Mouse (Mus musculus): ENCODE results near the gene Foxd4. TPM values are rescaled to one million over a fixed set of nuclear protein-coding genes. Genes with fewer than 3 reads are reported as not detected.
A peak's percentile ranks its signal among the peaks of the same experiment; 100 is the strongest.

Gene Foxd4
- polyA plus RNA-seq, 2 experiments, result 0.51 to 0.59 TPM

DNA sequence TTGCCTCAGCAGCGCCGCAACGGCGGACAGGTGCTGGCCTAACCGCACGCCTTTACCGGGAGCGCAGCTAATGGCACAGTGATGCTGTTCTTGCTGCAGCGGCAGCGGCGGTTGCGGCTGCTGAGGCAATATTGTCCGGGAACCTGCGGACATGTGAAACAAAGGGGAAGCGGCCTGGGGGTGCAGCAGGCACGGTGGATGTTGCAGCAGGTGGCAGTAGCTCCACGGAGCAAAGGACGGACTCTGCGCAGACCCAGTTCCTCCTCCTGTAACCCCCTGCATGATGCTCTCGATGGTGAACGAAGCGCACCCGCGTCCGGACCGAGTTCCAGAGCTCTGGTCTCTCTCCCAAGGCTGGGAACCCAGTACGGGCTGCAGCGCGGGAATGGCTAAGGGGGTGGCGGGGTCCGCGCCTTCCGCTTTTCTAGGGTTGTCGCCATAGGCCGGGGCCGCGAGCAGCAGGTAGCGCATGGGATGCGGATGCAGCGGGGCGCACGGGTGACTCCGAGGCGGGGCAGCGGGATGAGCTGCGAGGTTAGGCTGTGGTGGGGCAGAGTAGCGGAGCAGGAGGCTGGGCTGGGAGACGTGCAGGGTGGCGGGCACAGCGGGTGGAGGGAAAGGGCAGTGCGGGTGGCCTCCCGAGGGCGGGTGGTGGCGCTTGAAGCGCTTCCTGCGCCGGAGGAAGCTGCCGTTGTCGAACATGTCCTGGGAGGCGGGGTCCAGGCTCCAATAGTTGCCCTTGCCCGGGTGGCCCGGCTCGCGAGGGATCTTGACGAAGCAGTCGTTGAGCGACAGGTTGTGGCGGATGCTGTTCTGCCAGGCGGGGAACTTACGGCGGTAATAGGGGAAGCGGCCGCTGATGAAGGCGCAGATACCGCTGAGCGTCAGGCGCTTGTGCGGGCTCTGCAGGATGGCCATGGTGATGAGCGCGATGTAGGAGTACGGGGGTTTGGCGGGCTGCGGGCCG is 1.1 kb downstream of the Foxd4 start:
- H3K9me3 ChIP-seq (ENCODE audit: control insufficient read depth, low read length), result no peaks in the 10 kb centered on the region
- no peak for DNase-seq (ENCODE audit: low spot score)
- H3K27me3 ChIP-seq (ENCODE audit: control insufficient read depth, insufficient read depth, low read length), result peaks cover 88% of the 10 kb centered on the region
- no peak for TF ChIP-seq POLR2A (IDR thresholded peaks at IDR 0.05; ENCODE audit: borderline replicate concordance, extremely low read depth, insufficient read depth, insufficient read length)
- peak overlapping the region; percentile 34 for H3K9ac ChIP-seq (ENCODE audit: low read depth, low read length, severe bottlenecking)
- H3K4me3 ChIP-seq (replicated peaks; ENCODE audit: low read length), result peak overlapping the region; percentile 37
- peak overlapping the region; percentile 64 for H3K4me2 ChIP-seq (replicated peaks; ENCODE audit: low read depth, low read length, severe bottlenecking)
- H3K4me1 ChIP-seq (ENCODE audit: control insufficient read depth, insufficient read depth, low read length), result peaks cover 12% of the 10 kb centered on the region
- no peaks in the 10 kb centered on the region for H3K36me3 ChIP-seq (ENCODE audit: control insufficient read depth, insufficient read depth, low read length)
- no peak overlapping the region for H3K27ac ChIP-seq (replicated peaks; ENCODE audit: low read depth, low read length)
- ATAC-seq (ENCODE audit: low FRiP score, low read depth), result peak; percentile 41; the same call in 1 of the 2 replicates
- under 1% methylated on average over 80 of the region's 84 CpGs for WGBS

DNA sequence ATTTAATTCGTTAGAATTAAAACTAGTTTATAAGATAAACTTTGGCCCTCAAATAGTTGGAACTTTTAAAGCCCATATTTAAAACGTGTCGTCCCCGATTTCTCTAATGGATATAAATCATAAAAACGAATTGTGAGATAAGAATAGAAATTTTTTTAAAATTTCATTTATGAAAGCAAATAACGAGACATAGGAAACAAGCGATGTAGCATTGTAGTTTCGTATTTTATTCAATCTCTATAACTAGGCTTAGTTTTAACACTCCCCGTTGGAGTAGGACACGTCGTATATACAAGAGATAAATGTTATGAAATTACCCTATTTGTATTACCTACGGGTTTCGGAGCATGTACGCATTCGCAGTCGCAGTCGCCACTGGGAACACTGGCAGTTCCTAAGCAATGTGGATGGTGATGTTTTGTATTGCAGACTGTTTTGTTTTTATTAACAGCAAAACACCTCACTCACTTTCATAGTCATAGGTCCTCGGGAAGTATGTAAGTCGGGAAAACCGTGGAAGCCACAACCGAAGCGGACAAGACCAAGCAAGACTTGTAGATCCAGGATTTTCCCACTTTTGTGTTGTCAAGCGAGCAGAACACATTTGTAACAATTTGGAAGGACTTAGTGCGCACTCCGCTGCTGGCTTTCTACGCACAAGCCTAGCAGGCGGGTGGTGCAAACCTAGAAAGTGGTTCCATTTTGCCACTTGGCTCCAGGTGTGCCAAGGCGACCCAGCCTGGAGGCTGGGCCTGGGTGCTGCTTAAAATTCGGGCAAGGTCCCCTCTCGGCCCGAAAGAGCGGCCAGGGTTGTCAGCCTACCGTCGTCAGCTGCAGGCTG is 2.0 kb downstream of the Foxd4 start:
- H3K9me3 ChIP-seq (ENCODE audit: control insufficient read depth, low read length), result no peaks in the 10 kb centered on the region
- H3K27ac ChIP-seq (replicated peaks; ENCODE audit: low read depth, low read length), result no peak overlapping the region
- H3K4me1 ChIP-seq (ENCODE audit: control insufficient read depth, insufficient read depth, low read length), result peaks cover 12% of the 10 kb centered on the region
- H3K27me3 ChIP-seq (ENCODE audit: control insufficient read depth, insufficient read depth, low read length), result peaks cover 82% of the 10 kb centered on the region
- WGBS, result 3% methylated on average over 34 of the region's 34 CpGs
- no peak overlapping the region; the same call in 1 of the 2 replicates for H3K9ac ChIP-seq (ENCODE audit: low read depth, low read length, severe bottlenecking)
- peak overlapping the region; percentile 37 for H3K4me3 ChIP-seq (replicated peaks; ENCODE audit: low read length)
- no peak for TF ChIP-seq POLR2A (IDR thresholded peaks at IDR 0.05; ENCODE audit: borderline replicate concordance, extremely low read depth, insufficient read depth, insufficient read length)
- H3K4me2 ChIP-seq (replicated peaks; ENCODE audit: low read depth, low read length, severe bottlenecking), result peak overlapping the region; percentile 64; the same call in 1 of the 2 replicates
- no peak for DNase-seq (ENCODE audit: low spot score)
- ATAC-seq (ENCODE audit: low FRiP score, low read depth), result no peak
- no peaks in the 10 kb centered on the region for H3K36me3 ChIP-seq (ENCODE audit: control insufficient read depth, insufficient read depth, low read length)

DNA sequence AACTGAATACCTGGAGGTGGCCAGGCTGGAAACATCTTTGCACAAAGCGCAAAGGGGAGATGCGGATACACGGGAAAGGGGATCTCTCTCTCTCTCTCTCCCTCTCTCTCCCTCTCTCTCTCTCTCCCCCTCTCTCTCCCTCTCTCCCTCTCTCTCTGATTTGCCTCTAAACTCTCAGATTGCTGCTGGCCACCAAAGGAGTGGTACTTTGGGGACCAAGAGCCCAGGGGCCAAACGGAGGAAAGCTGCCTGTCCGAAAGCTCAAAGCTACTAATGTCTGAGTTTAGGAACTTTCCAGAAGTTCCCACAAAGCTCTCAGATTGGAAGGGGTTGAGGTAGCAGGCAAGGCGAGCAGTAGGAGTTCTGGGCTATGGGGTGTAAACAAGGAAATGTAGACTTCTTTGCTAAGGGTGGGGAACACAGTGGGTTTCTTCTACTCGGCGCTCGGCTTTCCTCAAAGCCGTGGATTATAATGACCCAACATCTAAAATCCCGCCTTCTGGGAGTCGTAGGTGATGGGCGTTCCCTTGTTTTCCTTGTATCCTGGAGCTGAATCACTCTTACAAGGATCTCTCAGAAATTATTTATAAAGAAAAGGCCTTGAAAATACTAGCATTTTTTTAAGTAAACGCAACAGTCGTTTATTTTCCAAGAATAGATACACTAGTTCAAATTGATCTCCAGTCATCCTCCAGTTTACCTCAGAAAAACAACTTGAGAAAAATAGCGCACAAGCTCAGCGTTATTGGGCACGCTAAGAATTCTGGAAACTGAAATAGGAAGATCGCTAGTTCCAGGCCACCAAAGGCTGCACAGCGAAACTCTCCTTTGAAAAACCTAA is 2.9 kb downstream of the Foxd4 start:
- H3K4me1 ChIP-seq (ENCODE audit: control insufficient read depth, insufficient read depth, low read length), result peaks cover 12% of the 10 kb centered on the region
- no peaks in the 10 kb centered on the region for H3K9me3 ChIP-seq (ENCODE audit: control insufficient read depth, low read length)
- TF ChIP-seq POLR2A (IDR thresholded peaks at IDR 0.05; ENCODE audit: borderline replicate concordance, extremely low read depth, insufficient read depth, insufficient read length), result no peak
- H3K27ac ChIP-seq (replicated peaks; ENCODE audit: low read depth, low read length), result no peak overlapping the region
- H3K27me3 ChIP-seq (ENCODE audit: control insufficient read depth, insufficient read depth, low read length), result peaks cover 75% of the 10 kb centered on the region
- DNase-seq (ENCODE audit: low spot score) (no peak), ATAC-seq (ENCODE audit: low FRiP score, low read depth) (no peak)
- H3K4me3 ChIP-seq (replicated peaks; ENCODE audit: low read length), result no peak overlapping the region
- WGBS, result 3% methylated on average over 20 of the region's 20 CpGs
- no peak overlapping the region for H3K4me2 ChIP-seq (replicated peaks; ENCODE audit: low read depth, low read length, severe bottlenecking)
- no peak overlapping the region for H3K9ac ChIP-seq (ENCODE audit: low read depth, low read length, severe bottlenecking)
- H3K36me3 ChIP-seq (ENCODE audit: control insufficient read depth, insufficient read depth, low read length), result no peaks in the 10 kb centered on the region

DNA sequence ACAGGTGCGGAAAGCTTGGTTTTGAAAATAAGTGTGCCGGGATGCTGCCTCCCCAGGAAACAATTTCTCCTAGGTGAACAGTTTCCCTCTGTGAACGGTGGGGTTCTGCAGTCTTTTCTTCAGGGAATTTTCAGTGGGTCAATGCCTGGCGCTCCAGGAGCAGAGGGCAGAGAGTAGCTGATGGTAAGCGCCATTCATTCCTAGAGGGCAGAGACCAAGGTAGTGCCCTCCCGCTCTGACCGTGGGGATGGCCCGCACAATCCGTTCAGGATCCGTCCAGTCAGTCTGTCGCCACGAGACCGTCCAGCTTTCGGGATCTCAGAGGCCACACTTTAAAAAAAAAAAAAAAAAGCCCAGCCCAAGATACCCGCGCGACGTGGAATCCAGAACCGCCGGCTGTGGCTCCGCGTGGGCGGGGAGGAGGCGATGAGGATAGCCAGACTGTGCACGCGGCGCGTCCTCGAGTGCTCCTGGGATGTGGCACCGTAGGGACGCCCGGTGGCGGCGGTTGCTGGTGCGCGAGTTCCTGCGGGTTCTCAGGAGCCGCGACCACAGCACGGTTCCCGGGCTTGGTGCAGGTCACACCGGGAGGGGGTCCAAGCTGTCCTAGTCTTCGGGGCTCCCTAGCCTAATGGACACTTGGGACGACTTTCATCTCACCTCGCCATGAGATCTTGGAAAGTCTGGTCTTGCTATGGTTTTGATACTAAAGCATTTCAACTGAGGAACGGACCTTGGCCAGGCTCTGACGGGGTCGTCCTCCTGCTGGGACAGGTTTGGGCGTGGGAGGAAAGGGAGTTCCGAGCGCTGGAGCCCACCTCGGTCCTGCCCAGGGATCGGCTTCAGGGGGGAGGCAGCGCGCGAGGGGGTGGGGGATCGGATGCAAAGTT is 3.7 kb downstream of the Foxd4 start:
- H3K9me3 ChIP-seq (ENCODE audit: control insufficient read depth, low read length), result no peaks in the 10 kb centered on the region
- H3K27ac ChIP-seq (replicated peaks; ENCODE audit: low read depth, low read length), result no peak overlapping the region
- H3K4me3 ChIP-seq (replicated peaks; ENCODE audit: low read length), result peak overlapping the region; percentile 18
- TF ChIP-seq POLR2A (IDR thresholded peaks at IDR 0.05; ENCODE audit: borderline replicate concordance, extremely low read depth, insufficient read depth, insufficient read length), result no peak
- H3K27me3 ChIP-seq (ENCODE audit: control insufficient read depth, insufficient read depth, low read length), result peaks cover 67% of the 10 kb centered on the region
- no peaks in the 10 kb centered on the region for H3K36me3 ChIP-seq (ENCODE audit: control insufficient read depth, insufficient read depth, low read length)
- WGBS, result under 1% methylated on average over 57 of the region's 57 CpGs
- H3K9ac ChIP-seq (ENCODE audit: low read depth, low read length, severe bottlenecking), result no peak overlapping the region
- peak overlapping the region; percentile 35 for H3K4me2 ChIP-seq (replicated peaks; ENCODE audit: low read depth, low read length, severe bottlenecking)
- DNase-seq (ENCODE audit: low spot score) (no peak), ATAC-seq (ENCODE audit: low FRiP score, low read depth) (no peak)
- H3K4me1 ChIP-seq (ENCODE audit: control insufficient read depth, insufficient read depth, low read length), result peaks cover 12% of the 10 kb centered on the region

Data from limb, embryonic 14.5 days (tissue).